Mouse (Mus musculus) thymus, postnatal 25 days (tissue): Measurements from ENCODE around the gene Hist1h3e.
"Not testable (repeated sequence)": the region's sequence is repeated elsewhere in the genome, so short reads cannot be mapped to it uniquely, and the experiment has no call there.

Experiments used
- DNase-seq: peaks from one replicate; pipeline ENCODE4 v3.0.0; 2022

The Hist1h3e gene

DNA sequence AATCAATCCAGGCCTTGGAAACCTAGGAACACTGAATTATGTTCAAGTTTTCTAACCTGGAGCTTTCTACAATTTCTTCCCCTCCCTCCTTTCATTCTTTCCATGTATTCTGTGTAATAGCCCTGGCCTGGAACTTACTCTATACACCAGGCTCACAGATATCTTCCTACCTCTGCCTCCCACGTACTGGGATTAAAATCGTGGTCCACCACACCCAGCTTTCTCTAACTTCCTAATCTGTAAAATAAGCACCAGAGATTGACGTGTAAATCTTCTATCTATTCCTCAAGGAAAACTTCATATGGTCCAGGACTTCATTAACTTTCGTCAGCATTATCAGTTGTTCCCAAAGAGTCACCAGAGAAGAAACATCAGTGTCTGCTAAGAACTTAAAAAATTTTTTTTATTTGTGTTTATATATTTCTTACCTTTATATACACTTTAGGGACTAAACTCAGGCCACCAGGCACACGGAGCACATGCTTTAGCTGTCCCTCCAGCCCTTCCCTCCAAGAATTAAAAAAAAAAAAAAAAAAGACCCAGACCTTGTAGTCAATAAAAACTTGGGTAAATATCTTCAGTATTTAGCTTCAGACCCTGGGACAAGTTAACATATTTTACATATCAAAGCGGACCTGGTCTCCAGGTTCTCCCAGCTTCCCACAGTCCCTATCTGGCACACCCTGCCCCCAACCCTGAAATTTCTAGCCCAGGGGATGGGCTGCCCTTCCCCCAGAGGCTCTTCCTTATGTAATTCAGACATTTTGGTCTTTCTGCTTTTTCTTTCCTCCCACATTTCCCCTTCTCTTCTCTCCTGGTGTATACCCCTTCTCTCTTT lies 20.3 kb upstream of the Hist1h3e start:
- no peak for DNase-seq

DNA sequence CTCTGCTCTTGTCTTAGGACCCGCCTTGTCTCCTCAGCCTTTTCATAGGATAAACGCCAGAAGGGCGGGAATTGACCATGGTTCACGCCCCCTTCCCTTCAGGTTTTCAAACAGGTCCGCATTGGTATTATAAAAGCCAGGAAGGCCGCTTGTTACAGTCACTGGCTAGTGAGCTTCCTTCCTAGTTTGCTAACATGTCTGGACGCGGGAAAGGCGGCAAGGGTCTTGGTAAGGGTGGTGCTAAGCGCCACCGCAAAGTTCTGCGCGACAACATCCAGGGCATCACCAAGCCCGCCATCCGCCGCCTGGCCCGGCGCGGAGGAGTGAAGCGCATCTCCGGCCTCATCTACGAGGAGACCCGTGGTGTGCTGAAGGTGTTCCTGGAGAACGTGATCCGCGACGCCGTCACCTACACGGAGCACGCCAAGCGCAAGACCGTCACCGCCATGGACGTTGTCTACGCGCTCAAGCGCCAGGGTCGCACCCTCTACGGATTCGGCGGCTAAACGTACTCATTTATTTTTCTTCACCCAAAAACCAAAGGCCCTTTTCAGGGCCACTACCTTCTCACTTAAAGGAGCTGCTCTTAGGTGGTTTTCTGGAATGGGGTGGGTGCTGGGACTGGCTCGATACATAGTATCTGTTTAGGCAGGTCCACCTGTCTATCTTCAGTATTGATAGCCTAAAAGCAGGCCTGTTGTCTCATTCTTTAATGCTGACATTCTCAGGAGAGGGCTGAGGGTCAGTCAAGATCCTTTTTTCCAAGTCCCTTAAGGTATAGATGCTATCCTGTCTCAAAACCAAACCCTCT lies 19.4 kb upstream of the Hist1h3e start, which contains the start of gene Hist1h4d:
Gene Hist1h4d, plus strand, starts transcription at position 191 of the 811 bp plus-strand sequence.
- DNase-seq, result peak; percentile 98

DNA sequence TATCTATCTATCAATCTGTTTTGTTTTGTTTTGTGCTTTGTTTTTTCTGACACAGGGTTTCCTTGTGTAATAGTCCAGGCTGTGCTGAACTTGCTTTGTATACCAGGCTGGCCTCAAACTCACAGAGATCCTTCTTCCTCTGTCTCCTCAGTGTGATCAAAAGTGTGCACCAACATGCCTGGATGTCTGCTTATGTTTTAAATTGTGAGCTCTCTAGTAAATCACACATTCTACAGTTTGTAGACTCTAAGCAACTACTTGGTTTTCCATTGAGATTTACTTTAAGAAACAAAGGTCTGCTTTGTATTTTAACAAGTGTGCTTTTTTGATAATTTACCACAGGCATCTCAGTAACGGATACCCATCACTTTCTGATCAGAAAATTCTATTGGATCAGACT lies 15.7 kb upstream of the Hist1h3e start:
- DNase-seq, result no peak

DNA sequence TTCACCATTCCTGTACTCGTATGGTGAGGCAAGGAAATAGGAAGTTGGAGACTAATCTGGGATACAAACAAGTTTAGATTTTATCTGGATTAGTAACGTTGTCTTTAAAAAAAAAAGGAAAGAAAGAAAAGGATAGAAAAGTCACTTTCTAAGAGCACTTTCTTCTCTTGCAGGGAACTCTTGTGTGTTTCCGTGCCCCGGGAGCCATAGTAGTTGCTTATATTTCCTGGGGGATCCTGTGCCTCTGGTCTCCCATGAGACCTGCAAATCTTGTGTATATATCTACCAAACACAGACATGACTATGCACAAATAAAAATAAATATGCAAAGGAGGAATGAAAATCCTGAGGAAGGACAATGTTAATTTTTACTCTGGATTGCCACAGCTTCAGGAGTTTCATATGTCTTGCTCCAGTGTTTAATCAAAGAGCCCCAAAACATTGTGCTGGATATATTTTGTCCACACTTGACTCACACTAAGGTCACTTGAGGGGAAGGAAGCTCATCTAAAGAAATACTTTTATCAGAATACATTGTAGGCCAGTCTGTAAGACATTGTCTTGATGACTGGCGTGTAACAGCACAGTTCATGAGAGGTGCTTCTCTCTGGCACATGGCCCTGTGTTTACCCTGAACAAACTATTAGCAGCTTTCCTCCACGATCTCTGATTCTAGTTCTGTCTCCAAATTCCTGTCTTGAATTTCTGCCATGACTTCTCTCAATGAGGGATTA lies 14.9 kb upstream of the Hist1h3e start:
- DNase-seq, result no peak

DNA sequence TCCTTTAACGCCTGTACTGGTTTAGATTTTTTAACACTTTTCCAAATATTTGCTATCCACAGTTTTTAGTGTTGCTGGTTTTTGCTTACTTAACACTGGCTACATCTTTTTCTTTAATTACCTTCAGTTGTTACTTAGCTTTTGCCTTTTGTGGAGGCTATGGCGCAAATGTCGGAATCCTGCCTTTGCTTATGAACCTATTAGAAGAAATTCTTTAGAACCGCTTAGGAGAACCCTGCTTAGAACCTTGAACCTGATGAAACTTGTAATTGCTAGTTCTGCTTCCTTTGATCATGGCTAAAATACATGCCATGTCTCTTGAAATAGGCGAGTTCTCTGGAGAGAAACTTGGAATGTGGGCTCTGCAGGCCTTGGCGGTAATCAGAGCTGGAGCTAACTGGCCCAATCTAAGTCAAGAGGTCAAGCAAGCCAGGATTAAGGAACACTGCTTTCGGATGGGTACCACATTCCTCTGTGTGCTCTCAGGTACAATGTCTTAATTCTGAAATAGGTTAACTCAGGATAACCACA lies 14.2 kb upstream of the Hist1h3e start:
- DNase-seq, result no peak

DNA sequence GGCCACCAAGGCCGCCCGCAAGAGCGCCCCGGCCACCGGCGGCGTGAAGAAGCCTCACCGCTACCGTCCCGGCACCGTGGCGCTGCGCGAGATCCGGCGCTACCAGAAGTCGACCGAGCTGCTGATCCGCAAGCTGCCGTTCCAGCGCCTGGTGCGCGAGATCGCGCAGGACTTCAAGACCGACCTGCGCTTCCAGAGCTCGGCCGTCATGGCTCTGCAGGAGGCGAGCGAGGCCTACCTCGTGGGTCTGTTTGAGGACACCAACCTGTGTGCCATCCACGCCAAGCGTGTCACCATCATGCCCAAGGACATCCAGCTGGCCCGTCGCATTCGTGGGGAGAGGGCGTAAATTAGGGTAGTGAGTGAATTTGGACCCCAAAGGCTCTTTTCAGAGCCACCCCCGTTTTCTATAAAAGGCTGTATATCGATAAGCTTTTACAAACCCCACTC lies 13.7 kb upstream of the Hist1h3e start:
- DNase-seq, result peak; percentile 38

DNA sequence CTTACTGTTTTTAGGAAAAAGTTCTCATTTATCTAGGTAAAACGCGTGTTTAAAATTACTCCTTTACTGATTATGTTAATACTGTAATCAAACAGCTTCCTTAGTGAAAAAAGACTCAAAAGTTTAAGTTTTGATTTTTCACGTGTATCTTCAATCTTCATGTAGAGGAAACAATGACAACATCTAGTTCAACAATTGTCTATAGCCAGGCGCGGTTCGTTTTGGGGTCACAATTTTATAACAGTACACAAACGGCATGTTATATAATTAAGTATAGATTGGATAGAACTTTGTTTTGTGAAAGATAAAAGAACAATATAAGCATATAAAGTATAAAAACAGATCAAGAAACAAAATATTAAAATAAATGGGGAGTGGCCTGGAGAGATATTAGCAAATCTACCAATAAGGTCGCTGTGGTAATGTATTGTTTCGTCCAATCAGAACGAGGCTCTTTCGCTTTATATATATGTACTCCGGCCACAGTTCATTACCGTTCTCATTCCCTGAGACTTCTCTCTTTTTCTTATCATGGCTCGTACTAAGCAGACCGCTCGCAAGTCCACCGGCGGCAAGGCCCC lies 13.2 kb upstream of the Hist1h3e start, which contains the start of gene Hist1h3d:
Gene Hist1h3d, plus strand, starts transcription at position 493 of the 581 bp plus-strand sequence.
- peak; percentile 65 for DNase-seq

DNA sequence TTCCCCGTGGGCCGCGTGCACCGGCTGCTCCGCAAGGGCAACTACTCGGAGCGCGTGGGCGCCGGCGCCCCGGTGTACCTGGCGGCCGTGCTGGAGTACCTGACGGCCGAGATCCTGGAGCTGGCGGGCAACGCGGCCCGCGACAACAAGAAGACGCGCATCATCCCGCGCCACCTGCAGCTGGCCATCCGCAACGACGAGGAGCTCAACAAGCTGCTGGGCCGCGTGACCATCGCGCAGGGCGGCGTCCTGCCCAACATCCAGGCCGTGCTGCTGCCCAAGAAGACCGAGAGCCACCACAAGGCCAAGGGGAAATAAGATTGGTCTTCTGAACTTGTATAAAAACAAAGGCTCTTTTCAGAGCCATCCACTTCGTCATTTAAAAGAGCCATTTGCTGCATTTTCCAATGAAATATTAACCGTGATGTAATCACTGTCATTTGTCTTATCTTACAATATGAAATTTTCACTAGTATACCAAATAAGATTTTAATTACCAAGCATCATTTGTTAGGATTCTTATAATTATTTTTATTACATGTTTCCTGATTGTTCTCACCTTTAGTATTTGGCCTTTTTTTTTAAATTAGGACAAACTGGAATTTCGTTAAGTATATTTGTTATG lies 12.5 kb upstream of the Hist1h3e start:
- not testable (repeated sequence) for DNase-seq

DNA sequence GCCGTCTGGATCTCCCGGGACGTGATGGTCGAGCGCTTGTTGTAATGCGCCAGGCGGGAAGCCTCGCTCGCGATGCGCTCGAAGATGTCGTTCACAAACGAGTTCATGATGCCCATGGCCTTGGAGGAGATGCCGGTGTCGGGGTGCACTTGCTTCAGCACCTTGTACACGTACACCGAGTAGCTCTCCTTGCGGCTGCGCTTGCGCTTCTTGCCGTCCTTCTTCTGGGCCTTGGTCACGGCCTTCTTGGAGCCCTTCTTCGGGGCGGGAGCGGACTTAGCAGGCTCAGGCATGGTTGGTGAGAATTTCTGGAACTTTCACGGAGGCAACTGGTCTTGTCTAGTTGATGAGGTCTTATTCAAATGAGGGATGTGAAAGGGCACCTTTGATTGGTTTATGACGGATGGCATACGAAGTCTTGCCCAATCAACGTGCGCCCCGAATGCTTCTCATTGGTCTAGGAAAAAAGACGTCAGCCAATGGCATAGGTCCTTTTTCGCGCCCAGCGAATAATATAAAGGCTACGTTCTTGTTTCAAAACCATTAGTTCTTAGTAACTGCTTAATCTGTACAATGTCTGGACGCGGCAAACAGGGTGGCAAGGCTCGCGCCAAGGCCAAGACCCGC lies 11.8 kb upstream of the Hist1h3e start, which contains the start of the genes Hist1h2bf and Hist1h2ad:
Gene Hist1h2bf, minus strand, starts transcription at position 299 of the 627 bp plus-strand sequence.
Gene Hist1h2ad, plus strand, starts transcription at position 484 of the 627 bp plus-strand sequence.
- DNase-seq, result peak; percentile 90

DNA sequence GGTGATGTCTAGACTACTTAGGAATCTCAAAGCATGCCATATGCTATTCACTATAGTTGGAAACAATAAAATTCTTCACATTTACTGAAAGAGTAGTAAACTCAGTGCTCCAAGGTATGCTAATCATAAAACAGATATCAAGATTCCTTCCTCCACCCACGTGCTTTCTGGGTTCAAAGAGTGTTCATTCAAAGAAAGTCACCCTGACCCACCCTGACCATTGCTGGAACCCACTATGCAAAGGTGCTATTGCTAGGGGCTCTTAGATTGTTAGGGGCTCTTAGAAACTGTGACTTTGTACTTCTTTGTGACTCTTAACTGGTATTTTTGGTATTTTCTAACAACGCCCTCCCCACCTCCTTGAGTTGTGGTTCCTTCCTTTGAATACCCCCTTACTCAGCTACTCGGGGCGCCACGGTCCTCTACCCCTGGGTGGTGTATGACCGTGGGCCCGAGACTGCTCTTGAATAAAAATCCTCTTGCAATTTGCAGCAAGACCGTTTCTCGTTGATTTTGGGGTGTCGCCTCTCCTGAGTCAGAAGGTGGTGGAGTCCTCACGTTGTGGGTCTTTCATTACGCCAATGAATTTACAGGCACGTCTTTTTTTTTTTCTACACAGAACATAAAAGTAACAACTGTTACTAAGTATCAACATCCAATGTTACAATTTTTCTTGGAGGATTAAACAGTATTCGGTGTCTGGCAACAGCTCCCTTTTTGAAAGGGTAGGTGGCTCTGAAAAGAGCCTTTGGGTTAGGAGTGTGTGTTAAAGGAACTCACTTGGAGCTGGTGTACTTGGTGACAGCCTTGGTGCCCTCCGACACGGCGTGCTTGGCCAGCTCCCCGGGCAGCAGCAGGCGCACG lies 11.1 kb upstream of the Hist1h3e start:
- DNase-seq, result peak; percentile 42

DNA sequence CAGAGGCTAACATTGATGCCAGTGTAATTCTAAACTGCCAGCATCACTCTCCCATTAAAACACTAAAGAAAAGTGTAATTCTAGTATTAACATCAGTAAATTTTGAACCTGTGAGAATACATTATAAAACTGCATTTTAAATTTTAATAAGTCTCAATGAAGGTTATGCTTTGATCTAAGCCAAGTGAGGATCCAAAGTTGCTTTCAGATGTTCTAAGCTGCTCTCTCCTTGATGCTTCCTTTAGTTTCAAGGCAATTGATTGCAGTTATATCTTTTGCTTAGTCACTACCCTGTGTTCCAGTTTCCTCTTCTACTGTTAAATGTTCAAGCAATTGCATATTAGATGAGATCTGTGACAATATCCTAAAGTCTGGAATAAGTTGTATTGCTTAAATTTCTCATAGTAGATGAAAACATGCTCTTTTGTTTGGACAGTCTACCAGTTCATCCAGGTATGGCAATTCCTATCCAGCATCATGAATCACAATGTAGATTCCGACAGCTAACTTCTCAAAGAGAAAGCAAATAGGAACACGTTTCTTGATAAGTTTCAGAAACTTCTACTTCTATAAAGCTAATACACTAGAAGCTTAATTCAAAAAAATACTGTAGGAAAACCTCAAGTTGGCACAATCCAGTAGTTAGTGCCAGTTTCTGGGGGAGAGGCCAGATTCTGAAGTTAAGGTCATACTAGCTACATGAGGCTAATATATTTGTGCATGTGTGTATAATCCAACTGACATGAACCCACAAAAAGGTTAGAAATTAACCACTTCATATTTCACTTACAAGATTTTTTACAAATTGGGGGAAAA lies 10.3 kb upstream of the Hist1h3e start:
- DNase-seq, result no peak

DNA sequence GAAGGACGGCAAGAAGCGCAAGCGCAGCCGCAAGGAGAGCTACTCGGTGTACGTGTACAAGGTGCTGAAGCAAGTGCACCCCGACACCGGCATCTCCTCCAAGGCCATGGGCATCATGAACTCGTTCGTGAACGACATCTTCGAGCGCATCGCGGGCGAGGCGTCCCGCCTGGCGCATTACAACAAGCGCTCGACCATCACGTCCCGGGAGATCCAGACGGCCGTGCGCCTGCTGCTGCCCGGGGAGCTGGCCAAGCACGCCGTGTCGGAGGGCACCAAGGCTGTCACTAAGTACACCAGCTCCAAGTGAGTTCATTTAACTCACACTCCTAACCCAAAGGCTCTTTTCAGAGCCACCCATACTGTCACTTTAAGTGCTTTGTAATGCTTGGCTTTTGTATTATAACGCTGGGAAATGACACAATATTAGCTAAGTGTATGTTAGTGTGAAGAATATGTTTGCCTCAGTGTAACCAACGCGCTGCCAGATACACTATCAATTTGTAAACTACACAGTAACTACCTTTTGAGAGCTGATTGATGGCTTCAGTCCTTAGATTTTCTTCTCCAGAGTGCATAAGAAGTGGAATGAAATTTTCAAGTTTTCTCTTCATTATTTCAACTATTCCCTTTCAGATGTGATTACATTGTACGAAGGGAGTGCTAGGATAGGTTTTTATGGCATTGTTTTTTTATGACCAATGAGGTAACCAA lies 9.5 kb upstream of the Hist1h3e start:
- peak; percentile 40 for DNase-seq

DNA sequence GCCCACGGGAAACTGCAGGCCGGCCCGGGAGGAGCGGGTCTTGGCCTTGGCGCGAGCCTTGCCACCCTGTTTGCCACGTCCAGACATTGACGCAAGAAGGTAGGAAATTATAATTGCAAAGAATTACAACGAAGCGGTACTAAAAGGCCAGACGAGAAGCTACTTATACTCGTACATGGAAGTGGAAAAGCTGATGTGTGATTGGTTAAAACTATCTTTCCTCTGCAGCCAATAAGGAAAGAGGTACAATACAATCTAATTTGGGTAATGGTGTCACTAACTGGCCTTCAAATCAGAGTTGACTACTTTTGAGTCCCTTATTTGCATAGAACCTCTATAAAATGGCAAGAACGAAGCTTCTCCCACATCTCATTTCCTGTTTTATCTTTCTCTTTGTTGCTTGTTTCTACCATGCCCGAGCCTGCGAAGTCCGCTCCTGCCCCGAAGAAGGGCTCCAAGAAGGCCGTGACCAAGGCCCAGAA lies 8.9 kb upstream of the Hist1h3e start, which contains the start of the genes Hist1h2ae and Hist1h2bg:
Gene Hist1h2ae, minus strand, starts transcription at position 199 of the 482 bp plus-strand sequence.
Gene Hist1h2bg, plus strand, starts transcription at position 375 of the 482 bp plus-strand sequence.
- DNase-seq, result peak; percentile 84

DNA sequence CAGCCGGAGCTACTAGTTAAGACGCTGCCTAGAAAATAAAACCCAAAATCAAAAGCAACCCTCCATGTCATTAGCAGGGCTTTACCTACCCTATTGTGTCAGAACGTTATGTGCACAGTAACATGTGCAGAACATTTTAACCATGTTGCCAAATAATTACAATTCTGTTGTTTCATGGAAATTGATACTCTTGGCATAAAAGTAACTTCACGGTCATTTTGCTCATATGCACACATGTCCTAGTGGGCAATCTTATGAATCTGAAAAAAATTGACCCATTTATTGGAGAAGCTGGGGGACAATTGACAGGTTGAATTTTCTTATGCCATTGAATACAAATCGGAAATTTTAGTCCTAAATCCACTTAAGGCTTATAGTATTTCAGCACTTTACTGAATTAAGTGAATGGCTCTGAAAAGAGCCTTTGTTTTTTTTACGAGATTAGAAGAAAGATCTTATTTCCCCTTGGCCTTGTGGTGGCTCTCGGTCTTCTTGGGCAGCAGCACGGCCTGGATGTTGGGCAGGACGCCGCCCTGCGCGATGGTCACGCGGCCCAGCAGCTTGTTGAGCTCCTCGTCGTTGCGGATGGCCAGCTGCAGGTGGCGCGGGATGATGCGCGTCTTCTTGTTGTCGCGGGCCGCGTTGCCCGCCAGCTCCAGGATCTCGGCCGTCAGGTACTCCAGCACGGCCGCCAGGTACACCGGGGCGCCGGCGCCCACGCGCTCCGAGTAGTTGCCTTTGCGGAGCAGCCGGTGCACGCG lies 8.3 kb upstream of the Hist1h3e start:
- not testable (repeated sequence) for DNase-seq

DNA sequence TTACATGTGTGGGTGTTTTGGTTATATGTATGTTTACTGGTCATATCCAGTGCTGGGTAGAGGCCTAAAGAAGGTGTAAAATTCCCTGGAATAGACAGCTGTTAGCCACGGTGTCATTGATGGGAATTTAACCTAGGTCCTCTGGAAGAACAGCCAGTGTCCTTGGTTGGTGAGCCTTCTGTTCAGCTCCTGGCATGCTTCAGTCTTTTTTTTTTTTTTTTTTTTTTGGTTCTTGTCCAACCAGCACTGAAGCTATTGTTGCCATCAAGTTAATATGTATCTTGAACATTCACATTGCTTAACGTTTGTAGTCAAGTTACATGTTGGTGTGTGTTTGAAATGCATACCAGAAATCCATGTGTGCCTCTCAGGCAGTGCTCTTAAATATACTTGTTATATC lies 2.3 kb upstream of the Hist1h3e start:
- DNase-seq, result no peak

DNA sequence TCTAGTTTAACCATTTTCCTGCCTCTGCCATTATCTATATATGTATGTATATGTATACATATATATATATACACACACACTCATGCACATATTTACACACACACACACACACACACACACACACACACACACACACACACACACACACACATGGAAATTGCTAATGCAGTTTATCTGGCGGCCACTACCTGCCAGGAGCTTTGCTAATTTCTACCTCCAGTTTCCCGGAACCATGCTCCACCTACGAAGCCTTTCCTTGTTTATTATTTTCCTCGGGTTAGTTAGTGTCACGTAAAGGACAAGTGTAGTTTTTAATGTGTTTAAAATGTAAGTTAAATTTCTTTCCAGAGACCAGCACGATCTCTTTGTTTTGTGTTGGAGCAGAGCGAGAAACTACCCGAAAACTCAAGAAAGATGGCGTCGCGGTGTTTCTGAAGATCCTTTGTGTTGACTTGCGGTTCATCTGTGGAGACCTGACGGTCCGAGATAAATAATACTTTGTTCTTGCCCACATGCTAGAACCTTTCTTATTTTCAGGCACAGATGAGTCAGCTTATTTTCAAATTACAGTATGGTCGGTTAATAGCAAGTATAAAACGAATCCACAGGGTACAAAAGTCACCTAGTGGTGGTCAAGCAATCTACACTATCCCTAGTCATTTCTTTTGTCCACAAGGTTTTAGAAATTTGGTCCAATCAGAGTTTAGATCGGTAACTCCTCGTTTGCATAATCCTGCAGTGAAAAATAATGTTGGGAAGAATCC lies 712 bp upstream of the Hist1h3e start:
- peak; percentile 42 for DNase-seq

DNA sequence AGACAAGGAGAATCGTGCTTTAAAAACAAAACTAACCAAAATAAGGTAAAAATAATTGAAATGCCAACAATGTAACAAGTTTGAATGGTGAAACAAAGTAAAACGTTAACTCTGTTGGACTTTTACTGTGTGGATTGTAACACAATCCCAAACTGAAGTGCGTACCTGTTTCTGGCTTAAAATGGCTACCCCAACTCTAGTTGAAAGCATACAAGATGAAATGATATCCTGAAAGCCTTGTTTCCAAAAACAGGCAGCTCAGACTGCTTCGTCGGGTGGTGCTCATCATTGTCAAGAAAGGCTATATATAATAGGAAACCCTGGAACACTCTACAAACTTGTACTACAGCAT lies 662 bp downstream of the Hist1h3e start:
- DNase-seq, result not testable (repeated sequence)
